ENCODE assay signal across 8 mouse cellular contexts in the genomic region with DNA sequence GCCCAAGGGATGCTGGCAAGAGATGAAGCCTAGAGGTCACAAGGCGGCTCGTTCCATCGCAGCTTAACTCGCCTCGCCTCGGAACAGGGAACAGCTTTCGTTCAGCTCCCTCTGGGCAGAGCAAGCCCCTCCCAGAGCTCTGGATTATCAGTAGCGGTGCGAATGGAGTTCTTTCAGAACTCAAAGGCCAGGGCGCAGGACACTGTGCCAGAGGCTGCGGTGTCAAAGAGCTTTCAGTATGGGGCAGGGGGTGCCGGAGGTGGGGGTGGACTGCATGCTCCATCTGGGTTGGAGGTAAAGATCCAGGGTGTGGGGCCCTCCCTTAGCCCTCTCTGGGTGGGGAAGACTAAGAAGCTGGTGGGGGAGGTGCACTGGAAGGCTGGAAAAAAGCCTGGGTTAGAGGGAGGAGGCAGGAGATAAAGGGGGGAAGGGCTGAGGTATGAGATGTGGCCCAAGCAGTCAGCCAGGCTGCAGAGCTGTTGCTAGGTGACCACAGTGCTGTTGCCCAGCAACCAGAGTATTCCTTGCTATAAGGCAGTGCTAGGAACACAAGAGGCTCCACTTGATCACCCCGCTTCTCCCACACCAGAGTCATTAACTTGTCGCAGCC. TPM values are rescaled to one million over a fixed set of nuclear protein-coding genes. Genes with fewer than 3 reads are reported as not detected.
A peak's percentile ranks its signal among the peaks of the same experiment; 100 is the strongest.
DNase-seq lines count a peak whose midpoint lies in the region; ATAC-seq and TF ChIP-seq lines count a peak whose summit lies in the region.

No protein-coding gene starts in this region.

- H3K9ac ChIP-seq in forebrain, embryonic 11.5 days (ENCODE audit: low read length): peak overlapping the region; percentile 54
- peak overlapping the region; percentile 47; the same call in 1 of the 2 replicates for H3K9ac ChIP-seq in heart, postnatal 0 days (replicated peaks; ENCODE audit: low read depth, low read length)
- no peak overlapping the region for H3K9ac ChIP-seq in lung, embryonic 15.5 days

- peaks cover 32% of the 10 kb centered on the region for H3K4me1 ChIP-seq in forebrain, embryonic 11.5 days (replicated peaks; ENCODE audit: control insufficient read depth, insufficient read depth, low read length)
- H3K4me1 ChIP-seq in heart, postnatal 0 days (ENCODE audit: control insufficient read depth, insufficient read depth): peaks cover 31% of the 10 kb centered on the region
- H3K4me1 ChIP-seq in lung, embryonic 15.5 days: peaks cover 22% of the 10 kb centered on the region

- H3K27ac ChIP-seq in forebrain, embryonic 11.5 days (ENCODE audit: low read depth, low read length): peak overlapping the region; percentile 98
- H3K27ac ChIP-seq in heart, postnatal 0 days (ENCODE audit: low read depth): peak overlapping the region; percentile 88
- peak overlapping the region; percentile 41; the same call in 1 of the 2 replicates for H3K27ac ChIP-seq in lung, embryonic 15.5 days

- peak; percentile 98 for ATAC-seq in forebrain, embryonic 11.5 days (replicated peaks; ENCODE audit: low FRiP score)
- peak; percentile 95 for ATAC-seq in heart, postnatal 0 days (ENCODE audit: insufficient read depth, low read depth)
- peak; percentile 91 for ATAC-seq in lung, embryonic 15.5 days (ENCODE audit: borderline replicate concordance, extremely low read depth, low FRiP score, low TSS enrichment)
- ATAC-seq in activated CD4-positive, CD25-positive, alpha-beta regulatory T cell, adult 4 months: no peak

- no peak for TF ChIP-seq CTCF in heart, postnatal 0 days (IDR thresholded peaks at IDR 0.05; ENCODE audit: low read depth)

- H3K9me3 ChIP-seq in forebrain, embryonic 11.5 days (ENCODE audit: control insufficient read depth, low read length): no peaks in the 10 kb centered on the region
- no peaks in the 10 kb centered on the region for H3K9me3 ChIP-seq in heart, postnatal 0 days (replicated peaks; ENCODE audit: control insufficient read depth, low read length)
- H3K9me3 ChIP-seq in lung, embryonic 15.5 days: no peaks in the 10 kb centered on the region

- H3K4me3 ChIP-seq in forebrain, embryonic 11.5 days (ENCODE audit: low read depth, low read length): peak overlapping the region; percentile 18; the same call in 1 of the 2 replicates
- peak overlapping the region; percentile 36 for H3K4me3 ChIP-seq in heart, postnatal 0 days (ENCODE audit: low read depth, low read length)
- H3K4me3 ChIP-seq in lung, embryonic 15.5 days: no peak overlapping the region

- H3K27me3 ChIP-seq in forebrain, embryonic 11.5 days (ENCODE audit: control insufficient read depth, insufficient read depth, low read length): no peaks in the 10 kb centered on the region
- no peaks in the 10 kb centered on the region for H3K27me3 ChIP-seq in heart, postnatal 0 days (ENCODE audit: control insufficient read depth, insufficient read depth, low read length)
- H3K27me3 ChIP-seq in lung, embryonic 15.5 days: no peaks in the 10 kb centered on the region

- H3K36me3 ChIP-seq in forebrain, embryonic 11.5 days (ENCODE audit: control insufficient read depth, insufficient read depth, low read length): no peaks in the 10 kb centered on the region
- H3K36me3 ChIP-seq in heart, postnatal 0 days (replicated peaks; ENCODE audit: control insufficient read depth, insufficient read depth, low read length): no peaks in the 10 kb centered on the region
- no peaks in the 10 kb centered on the region for H3K36me3 ChIP-seq in lung, embryonic 15.5 days

- WGBS in forebrain, embryonic 11.5 days: 1% methylated on average over 14 of the region's 14 CpGs
- WGBS in heart, postnatal 0 days: 6% methylated on average over 14 of the region's 14 CpGs
- 7% methylated on average over 14 of the region's 14 CpGs for WGBS in lung, embryonic 15.5 days

- TF ChIP-seq EP300 in heart, postnatal 0 days (IDR thresholded peaks at IDR 0.05; ENCODE audit: low read depth): no peak

- H3K4me2 ChIP-seq in forebrain, embryonic 11.5 days (ENCODE audit: low read depth, low read length, severe bottlenecking): peak overlapping the region; percentile 53
- peak overlapping the region; percentile 59 for H3K4me2 ChIP-seq in heart, postnatal 0 days (ENCODE audit: low read depth, low read length)
- H3K4me2 ChIP-seq in lung, embryonic 15.5 days: peak overlapping the region; percentile 37

- peak; percentile 81 for DNase-seq in ovary, adult 18-20 months (ENCODE audit: low spot score)
- no peak for DNase-seq in ovary, postnatal 10 days (ENCODE audit: low spot score)
- DNase-seq in forebrain, embryonic 11.5 days (ENCODE audit: low spot score): peak; percentile 93
- peak; percentile 94 for DNase-seq in heart, postnatal 0 days (ENCODE audit: low spot score)
- peak; percentile 87 for DNase-seq in layer of hippocampus, adult 11-12 months (ENCODE audit: low spot score)
- peak; percentile 85 for DNase-seq in retina, postnatal 7 days (ENCODE audit: low read depth, low spot score)

RNA-seq across cellular contexts. Expression of a gene that starts 9.1 kb away (rescaled TPM):
- 196 TPM in 2 replicates for polyA plus RNA-seq in forebrain, embryonic 11.5 days (2014; fragmentation: Nextera tagmentation; extraction: Ambion mirVana)
- 44.9 and 53.2 TPM in 2 replicates for total RNA-seq in heart, postnatal 0 days (2014; rRNA removed; ENCODE audit: low replicate concordance)
- polyA plus RNA-seq in heart, postnatal 0 days (2015; fragmentation: Nextera tagmentation; extraction: Ambion mirVana): 21.1 and 25.1 TPM in 2 replicates
- polyA plus RNA-seq in lung, embryonic 15.5 days (2015; fragmentation: Nextera tagmentation; extraction: Ambion mirVana): 131 and 134 TPM in 2 replicates
- 10 to 100 TPM; 18.8 to 42.4 TPM for polyA plus RNA-seq in activated CD4-positive, CD25-positive, alpha-beta regulatory T cell, adult 4 months (2017; shearing (Covaris generic))

RNA-seq across cellular contexts. Expression of a gene that starts 9.8 kb away (rescaled TPM):
- polyA plus RNA-seq in forebrain, embryonic 11.5 days (2014; fragmentation: Nextera tagmentation; extraction: Ambion mirVana): 11.9 and 12.6 TPM in 2 replicates
- total RNA-seq in heart, postnatal 0 days (2014; rRNA removed; ENCODE audit: low replicate concordance): 18.7 and 37.8 TPM in 2 replicates
- 16.6 and 17.7 TPM in 2 replicates for polyA plus RNA-seq in heart, postnatal 0 days (2015; fragmentation: Nextera tagmentation; extraction: Ambion mirVana)
- 7.7 and 7.9 TPM in 2 replicates for polyA plus RNA-seq in lung, embryonic 15.5 days (2015; fragmentation: Nextera tagmentation; extraction: Ambion mirVana)
- polyA plus RNA-seq in activated CD4-positive, CD25-positive, alpha-beta regulatory T cell, adult 4 months (2017; shearing (Covaris generic)): 1 to 10 TPM; 5.1 to 9.0 TPM

RNA-seq across cellular contexts. Expression of a gene that starts 18.0 kb away (rescaled TPM):
- 176 and 195 TPM in 2 replicates for polyA plus RNA-seq in forebrain, embryonic 11.5 days (2014; fragmentation: Nextera tagmentation; extraction: Ambion mirVana)
- total RNA-seq in heart, postnatal 0 days (2014; rRNA removed; ENCODE audit: low replicate concordance): 54.0 and 71.1 TPM in 2 replicates
- polyA plus RNA-seq in heart, postnatal 0 days (2015; fragmentation: Nextera tagmentation; extraction: Ambion mirVana): 38.3 and 39.6 TPM in 2 replicates
- 139 and 150 TPM in 2 replicates for polyA plus RNA-seq in lung, embryonic 15.5 days (2015; fragmentation: Nextera tagmentation; extraction: Ambion mirVana)
- polyA plus RNA-seq in activated CD4-positive, CD25-positive, alpha-beta regulatory T cell, adult 4 months (2017; shearing (Covaris generic)): 10 to 100 TPM; 46.1 to 77.0 TPM

RNA-seq across cellular contexts. Expression of a gene that starts 20.4 kb away (rescaled TPM):
- 50.1 and 53.2 TPM in 2 replicates for polyA plus RNA-seq in forebrain, embryonic 11.5 days (2014; fragmentation: Nextera tagmentation; extraction: Ambion mirVana)
- total RNA-seq in heart, postnatal 0 days (2014; rRNA removed; ENCODE audit: low replicate concordance): 41.3 and 84.4 TPM in 2 replicates
- polyA plus RNA-seq in heart, postnatal 0 days (2015; fragmentation: Nextera tagmentation; extraction: Ambion mirVana): 82.6 and 86.1 TPM in 2 replicates
- 49.2 and 49.4 TPM in 2 replicates for polyA plus RNA-seq in lung, embryonic 15.5 days (2015; fragmentation: Nextera tagmentation; extraction: Ambion mirVana)
- 10 to 100 TPM; 58.2 to 74.6 TPM for polyA plus RNA-seq in activated CD4-positive, CD25-positive, alpha-beta regulatory T cell, adult 4 months (2017; shearing (Covaris generic))

RNA-seq across cellular contexts. Expression of a gene that starts 27.6 kb away (rescaled TPM):
- 197 and 199 TPM in 2 replicates for polyA plus RNA-seq in forebrain, embryonic 11.5 days (2014; fragmentation: Nextera tagmentation; extraction: Ambion mirVana)
- total RNA-seq in heart, postnatal 0 days (2014; rRNA removed; ENCODE audit: low replicate concordance): 69.2 and 87.5 TPM in 2 replicates
- polyA plus RNA-seq in heart, postnatal 0 days (2015; fragmentation: Nextera tagmentation; extraction: Ambion mirVana): 52.6 and 54.7 TPM in 2 replicates
- polyA plus RNA-seq in lung, embryonic 15.5 days (2015; fragmentation: Nextera tagmentation; extraction: Ambion mirVana): 178 TPM in 2 replicates
- 100 to 1,000 TPM; 126 to 172 TPM for polyA plus RNA-seq in activated CD4-positive, CD25-positive, alpha-beta regulatory T cell, adult 4 months (2017; shearing (Covaris generic))

Comparison
In these comparisons a context has a peak if more than half of its experiments do, and no peak if none do; other contexts are left out.
1. H3K27ac ChIP-seq: peak in every context shown above with its lines; median percentile 98 in forebrain, embryonic 11.5 days; 88 in heart, postnatal 0 days; 41 in lung, embryonic 15.5 days.